Mouse (Mus musculus) liver, postnatal 0 days (tissue): ENCODE data around the gene A730071L15Rik.

Experiments used
- CTCF ChIP-seq: sonication (generic); IDR thresholded peaks from 2 replicates; pipeline ENCODE4 v1.5.1; 2016; ENCODE audit warnings: antibody characterized with exemption, low read depth
- EP300 ChIP-seq: IDR thresholded peaks from 2 replicates; pipeline ENCODE4 v1.6.1; 2016; ENCODE audit warnings: antibody characterized with exemption, low read depth, mild to moderate bottlenecking

DNA sequence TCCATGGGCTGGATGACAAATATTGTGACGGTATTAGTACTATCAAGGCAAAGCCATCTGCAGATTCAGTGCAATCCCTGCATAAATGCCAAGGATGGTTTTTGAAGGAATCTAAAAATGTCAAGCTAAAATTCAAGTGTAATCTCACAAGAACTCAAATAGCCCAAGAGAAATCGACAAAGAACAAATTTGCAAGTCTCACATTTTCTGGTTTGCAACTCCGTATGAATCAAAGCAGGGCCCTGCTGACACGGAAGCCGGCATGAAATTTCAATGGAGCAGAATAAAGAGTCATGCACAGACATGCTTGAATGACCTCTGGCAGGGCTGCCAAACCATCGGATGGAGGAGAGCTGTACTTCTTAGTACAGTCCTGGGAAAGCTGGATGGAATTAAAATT lies 20.1 kb downstream of the A730071L15Rik start:
- TF ChIP-seq CTCF (no peak), EP300 (no peak)
